Mouse (Mus musculus): ENCODE results near the gene Gucy1b2.

- TF ChIP-seq CTCF (IDR thresholded peaks at IDR 0.05; ENCODE audit: control insufficient read depth, insufficient read depth, insufficient replicate concordance, low read depth, low read length) (no peak), POLR2A (IDR thresholded peaks at IDR 0.05; ENCODE audit: control insufficient read depth, low read depth, low read length) (no peak)
Observed at GRCm38 (mm10) chr14:62454136-62454535, 2.0 kb downstream of the Gucy1b2 start.
